Mouse (Mus musculus): ENCODE results near the gene Gclm. TPM values are rescaled to one million over a fixed set of nuclear protein-coding genes. Genes with fewer than 3 reads are reported as not detected.
A peak's percentile ranks its signal among the peaks of the same experiment; 100 is the strongest.
"Not testable (repeated sequence)": the region's sequence is repeated elsewhere in the genome, so short reads cannot be mapped to it uniquely, and the experiment has no call there.

Gclm gene
- total RNA-seq, 2 experiments from 2014 or later: 79.2 to 84.4 TPM

GRCm38 (mm10) chr3:122242876-122243275, 2.5 kb upstream of the Gclm start:
- DNase-seq: no peak

DNA sequence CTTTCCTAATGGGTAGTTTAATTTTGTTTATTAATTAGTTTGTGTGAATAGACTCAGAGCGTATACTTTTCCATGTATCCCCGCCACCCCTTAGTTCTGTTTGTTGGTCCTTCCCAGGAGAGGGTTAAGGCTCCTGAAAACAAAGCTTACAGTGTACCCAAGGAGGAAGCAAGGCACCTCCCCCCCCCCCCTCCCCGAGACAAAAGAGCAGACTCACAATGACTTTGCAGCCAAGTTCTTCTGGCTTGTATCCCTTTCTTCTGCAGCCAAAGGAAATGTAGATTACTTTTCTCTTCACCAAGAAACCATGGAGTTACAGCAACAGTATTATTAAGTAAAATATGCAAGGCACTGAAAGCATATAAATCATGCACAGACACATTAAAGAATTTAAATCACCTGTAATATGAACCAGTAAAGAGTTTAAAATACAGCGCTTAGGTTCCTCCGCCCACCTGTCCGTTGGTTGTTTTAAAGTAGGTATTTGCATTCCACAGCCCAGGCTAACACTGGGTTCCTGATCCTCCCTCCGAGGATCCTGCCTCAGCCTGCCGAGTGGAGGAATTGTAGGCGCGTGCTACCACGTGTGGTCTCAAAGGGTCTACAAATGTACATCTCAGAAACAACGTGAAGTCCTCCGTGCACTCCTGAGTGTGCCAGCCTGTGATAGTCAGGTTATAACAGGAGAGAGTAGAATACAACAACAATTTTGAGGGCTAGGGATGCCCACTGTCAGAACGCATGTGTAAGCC, 1.8 kb upstream of the Gclm start:
- no peak for DNase-seq

DNA sequence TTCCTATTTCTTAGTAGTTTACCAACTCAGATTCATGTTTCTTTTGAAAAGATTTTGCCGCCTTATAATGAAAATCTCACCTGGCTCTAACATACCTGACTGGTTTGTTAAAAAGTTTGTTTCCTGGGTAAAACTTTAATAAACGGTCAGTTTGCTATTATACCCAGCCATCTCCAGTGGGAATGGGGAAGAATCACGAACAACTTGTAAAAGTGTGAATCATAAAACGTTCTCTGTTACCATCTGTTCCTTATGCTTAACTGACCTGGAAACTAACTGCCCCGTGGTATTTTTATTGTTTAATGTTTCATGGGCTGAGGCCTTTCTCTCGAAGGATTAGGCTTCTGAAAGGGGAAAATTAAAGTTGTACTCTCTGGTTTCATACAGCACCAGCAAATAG, 598 bp upstream of the Gclm start:
- DNase-seq: no peak

GRCm38 (mm10) chr3:122245878-122246332, 548 bp downstream of the Gclm start:
- DNase-seq: peak in 1 of 2 experiments; percentile 51

GRCm38 (mm10) chr3:122246406-122246805, 1.0 kb downstream of the Gclm start:
- no peak for DNase-seq

DNA sequence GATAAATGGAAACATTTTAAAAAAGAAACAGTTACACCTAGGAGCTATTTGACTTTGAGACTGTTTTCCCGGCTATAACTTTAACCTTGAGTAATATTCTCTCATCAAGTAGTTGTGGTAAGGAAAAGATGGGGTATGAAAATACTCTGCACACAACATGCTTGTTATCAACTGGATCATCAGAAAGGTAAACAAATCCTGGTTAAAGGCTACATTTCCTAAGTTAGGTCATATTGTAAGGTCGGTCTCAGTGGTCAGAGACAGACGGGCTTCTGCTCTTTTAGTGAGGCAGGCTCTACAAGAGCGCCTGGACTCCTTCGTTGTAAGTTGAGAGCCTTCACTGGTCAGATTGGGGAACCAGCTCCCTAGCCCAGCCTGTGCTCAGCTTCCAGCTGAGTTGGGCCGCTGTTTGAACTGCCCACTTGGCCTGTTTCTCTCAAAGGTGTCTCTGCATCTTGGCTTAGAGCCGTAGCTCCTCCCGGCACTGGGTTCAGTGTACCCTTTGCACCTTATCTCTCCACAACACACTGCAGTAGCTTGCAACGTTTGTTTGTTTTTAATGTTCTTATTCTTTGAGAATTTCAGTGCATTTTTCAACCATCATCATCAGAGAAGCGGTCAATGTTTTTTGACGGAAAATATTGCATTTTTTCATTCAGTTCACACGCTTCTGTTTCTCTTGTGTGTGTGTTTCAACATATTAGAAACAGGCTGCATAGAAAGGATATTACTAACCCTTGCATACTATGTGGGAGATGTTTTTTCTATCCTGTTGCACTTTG, 1.8 kb downstream of the Gclm start:
- DNase-seq: no peak

DNA sequence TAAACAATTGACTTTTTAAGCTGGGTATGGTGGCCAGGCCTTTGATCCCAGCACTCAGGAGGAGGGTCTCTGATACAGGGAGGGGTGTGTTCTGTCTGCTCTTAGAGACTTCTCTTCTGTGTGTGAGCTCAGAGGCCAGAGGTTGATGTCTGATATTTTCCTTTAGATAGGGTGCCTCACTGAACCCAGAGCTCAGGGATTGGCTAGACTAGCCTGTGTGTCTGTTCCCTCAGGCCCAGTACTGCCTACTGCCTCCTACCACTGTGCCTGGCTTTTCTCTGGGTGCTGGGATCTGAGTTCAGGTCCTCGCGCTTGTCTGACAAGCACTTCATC, 2.4 kb downstream of the Gclm start:
- DNase-seq: no peak

DNA sequence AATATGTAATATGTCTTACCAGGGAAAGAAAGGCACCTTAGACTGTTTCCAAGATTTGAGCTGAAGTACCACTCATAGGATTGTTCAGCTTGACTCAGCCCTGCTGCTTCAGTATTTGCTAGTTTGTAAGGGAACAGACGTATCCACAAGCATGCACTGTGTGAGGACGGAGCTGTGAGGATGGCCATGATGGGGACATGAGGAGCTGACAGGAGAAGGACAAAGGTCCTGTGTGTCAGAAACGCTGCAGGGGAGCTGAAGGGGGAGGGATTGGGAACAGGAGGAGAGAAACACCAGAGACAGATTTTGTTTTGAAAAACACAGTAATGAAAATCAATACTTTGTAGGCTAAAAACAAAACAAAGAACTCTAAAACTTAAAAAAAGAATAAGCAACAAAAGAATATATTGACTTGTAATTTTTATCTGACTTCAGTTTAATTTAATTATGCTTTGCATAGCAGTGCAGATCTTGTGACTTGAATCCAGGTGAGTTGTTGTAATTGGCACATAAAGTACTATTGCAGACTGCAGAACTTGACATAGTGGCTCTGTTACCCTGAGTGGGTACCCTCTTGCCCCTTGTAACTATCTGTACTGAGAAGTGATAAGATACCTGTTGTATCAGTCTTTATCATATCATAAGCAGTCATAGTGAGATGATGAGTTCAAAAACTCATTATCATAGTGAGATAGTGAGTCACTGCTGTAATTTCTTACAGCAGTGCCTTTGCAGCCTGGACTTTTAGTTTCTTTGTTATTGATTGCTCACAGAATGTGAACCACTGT, 7.3 kb downstream of the Gclm start:
- DNase-seq: no peak

GRCm38 (mm10) chr3:122254050-122254449, 8.7 kb downstream of the Gclm start:
- DNase-seq: not testable (repeated sequence)

GRCm38 (mm10) chr3:122269986-122270385, 24.6 kb downstream of the Gclm start:
- no peak for DNase-seq

DNA sequence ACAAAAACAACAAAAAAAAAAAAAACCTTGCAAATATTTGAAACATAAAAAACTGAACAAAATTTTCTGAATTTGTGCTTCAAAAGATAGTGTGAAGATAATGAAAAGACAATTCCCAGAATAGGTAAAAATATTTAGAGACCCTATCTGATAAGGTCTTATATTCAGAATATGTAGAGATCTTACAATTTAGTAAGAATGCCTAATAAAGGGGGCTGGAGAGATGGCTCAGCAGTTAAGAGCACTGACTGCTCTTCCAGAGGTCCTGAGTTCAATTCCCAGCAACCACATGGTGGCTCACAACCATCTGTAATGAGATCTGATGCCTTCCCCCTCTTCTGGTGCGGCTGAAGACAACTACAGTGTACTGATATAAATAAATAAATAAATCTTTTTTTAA, 27.2 kb downstream of the Gclm start:
- DNase-seq: not testable (repeated sequence)

GRCm38 (mm10) chr3:122273407-122274240, 28.3 kb downstream of the Gclm start:
- no peak for DNase-seq

GRCm38 (mm10) chr3:122274241-122275024, 29.1 kb downstream of the Gclm start, which contains the start of gene Dnttip2:
Dnttip2 (plus strand) TSS chr3:122274388.
- peak; percentile 89 to 90 for DNase-seq

DNA sequence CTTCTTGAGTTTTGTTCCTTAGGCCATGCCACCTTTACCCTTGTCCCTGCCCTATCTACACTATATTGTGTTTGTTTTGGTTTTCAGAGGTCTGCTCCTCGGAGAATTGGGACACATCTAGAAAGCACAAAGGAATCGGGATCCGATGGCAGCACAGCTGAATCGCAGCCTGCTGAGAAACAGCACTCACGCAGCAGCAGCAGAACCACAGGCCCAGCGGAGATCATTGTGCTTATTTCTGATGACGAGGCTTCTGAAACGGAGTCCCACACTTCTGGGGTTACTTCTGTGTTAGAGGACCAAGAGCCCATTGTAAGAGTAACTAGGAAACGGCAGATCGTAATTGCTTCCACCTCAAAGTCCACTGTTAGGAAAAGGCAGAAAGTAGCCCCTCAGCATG, 29.8 kb downstream of the Gclm start:
- no peak for DNase-seq

GRCm38 (mm10) chr3:122287195-122287594, 41.8 kb downstream of the Gclm start:
- DNase-seq: no peak

DNA sequence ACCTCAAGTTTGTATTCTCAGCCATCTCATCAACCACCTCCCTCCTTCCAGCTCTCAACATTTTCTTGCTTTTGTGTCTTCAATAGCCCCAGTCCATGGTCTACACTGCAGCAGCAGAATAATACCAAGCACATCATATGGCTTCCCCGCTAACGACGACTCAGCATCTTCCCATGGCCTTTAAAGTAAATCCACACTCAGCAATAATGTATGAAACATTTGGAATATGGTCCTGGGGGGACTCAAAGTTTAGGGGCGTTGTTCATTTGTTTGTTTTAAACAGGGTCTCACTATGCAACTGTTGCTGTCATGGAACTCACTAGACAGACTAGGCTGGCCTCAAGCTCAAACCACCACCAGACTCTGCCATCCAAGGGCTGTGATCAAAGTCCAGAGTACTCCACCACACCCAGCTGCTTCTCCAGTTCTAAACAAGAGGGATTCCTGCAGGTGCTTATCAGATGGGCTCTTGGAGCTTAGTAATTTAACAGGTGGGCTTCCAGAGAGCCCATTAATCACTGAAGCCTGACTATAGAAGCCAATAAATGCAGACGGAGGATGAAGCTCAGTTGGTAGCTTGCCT, 43.3 kb downstream of the Gclm start:
- no peak for DNase-seq

DNA sequence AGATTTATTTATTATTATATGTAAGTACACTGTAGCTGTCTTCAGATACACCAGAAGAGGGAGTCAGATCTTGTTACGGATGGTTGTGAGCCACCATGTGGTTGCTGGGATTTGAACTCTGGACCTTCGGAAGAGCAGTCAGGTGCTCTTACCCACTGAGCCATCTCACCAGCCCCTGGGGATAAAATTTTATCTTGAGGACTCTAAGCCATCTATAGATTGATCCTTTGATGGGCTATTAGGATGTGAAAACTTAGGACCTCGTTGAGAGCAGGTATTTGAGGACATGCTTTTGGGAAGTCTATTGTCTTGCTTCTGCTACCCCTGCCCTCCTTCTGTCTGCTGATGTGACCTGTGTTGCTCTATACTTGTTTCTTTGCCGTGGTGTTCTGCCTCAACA, 44.0 kb downstream of the Gclm start:
- DNase-seq: not testable (repeated sequence)

DNA sequence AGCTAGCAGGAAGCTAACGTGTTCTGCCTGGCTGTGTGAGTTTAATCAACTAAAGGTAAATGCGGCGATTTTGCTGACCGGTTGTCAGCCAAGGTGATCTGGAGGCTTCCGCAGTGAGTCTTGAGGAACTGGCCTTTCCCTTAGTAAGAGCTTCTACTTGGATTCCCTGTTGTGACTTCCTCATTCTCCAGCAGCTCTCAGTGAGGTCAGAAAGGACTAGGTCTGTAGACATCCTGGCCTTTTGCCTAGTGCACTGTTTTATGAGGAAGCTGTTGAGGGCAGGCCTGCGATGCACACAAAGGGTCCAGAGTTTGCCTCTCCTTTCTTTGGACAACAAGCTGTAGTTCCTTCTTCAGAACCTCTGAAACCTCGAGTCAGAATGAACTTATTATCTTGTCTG, 45.3 kb downstream of the Gclm start:
- no peak for DNase-seq

DNA sequence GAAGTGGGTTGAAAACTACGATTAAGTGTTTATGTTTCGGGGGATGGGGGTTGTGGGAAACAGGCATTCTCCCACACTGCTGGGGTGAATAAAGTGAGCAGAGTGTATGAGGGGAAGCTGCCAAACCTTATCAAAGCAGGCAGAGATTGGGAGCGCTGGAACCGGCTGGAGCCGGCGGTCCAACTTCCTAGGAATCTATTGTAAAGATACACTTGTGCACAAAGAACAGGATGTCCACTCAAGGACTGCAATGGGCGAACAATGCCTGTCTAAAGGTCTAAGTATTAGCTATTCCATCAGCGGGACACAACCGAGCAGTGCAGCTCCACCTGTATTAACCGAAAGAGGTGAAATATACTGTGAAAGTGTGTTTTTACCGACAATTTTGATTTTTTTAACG, 46.5 kb downstream of the Gclm start:
- no peak for DNase-seq

DNA sequence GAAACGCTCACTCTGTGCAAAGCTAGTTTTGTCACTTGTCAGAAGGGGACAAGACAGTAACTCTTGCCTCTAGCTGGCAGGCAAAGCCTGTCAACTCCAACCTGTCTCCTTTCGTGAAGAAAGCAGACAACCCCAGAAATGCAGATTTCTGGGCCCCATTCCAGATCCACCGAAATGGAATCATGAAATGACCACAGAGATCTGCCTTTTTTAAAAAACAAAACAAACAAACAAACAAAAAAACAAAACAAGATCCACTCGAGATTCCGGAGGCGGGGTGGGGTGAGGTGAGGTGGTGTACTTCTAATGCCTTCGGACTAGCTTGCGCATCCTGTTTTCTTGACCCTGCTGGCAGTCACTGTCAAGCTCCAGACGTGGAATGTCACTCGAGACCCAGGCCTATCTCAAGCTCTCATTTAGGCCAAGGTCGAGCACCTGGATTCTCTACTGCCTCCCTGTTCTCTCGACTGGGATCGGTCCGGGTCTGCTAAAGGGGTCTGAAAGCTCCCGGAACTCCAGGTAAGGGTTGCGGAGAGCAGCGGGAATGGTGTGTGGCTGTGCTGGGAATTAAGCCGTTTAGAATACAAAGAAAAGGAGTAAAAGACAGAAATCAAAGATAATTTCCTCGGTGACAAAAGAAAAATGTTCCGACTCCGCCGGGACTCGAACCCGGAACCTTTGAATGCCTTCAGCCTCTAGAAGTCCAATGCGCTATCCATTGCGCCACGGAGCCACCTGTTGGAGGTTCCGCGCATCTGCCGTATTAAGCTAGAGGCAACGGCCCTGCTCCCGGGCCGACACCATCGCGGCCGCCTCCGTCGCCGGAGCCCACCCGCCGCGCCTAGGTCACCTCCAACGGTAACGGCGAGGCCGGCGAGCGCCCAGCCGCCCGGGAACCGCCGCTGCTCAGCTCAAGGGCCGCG, 47.2 kb downstream of the Gclm start:
- DNase-seq: peak; percentile 90 to 91

Data from layer of hippocampus, postnatal 36 days (tissue).